Mouse (Mus musculus) E14TG2a.4 (cell line): ENCODE measurements around the gene Sp3.
"Not testable (repeated sequence)": the region's sequence is repeated elsewhere in the genome, so short reads cannot be mapped to it uniquely, and the experiment has no call there.

ENCODE experiments used
- H3K27me3 ChIP-seq: 2 replicates; pipeline ENCODE4 v1.6.1; 2014; ENCODE audit warnings: low read length, control low read depth; ENCODE audit not compliant: insufficient read depth
- H3K36me3 ChIP-seq: 2 replicates; pipeline ENCODE4 v1.6.1; 2014; ENCODE audit warnings: low read length, control low read depth; ENCODE audit not compliant: insufficient read depth
- H3K4me1 ChIP-seq: replicated peaks from 2 replicates; pipeline ENCODE4 v1.6.1; 2014; ENCODE audit warnings: low read depth, low read length, control low read depth
- H3K4me3 ChIP-seq: replicated peaks from 2 replicates; pipeline ENCODE4 v1.5.1; 2014; ENCODE audit warnings: mild to moderate bottlenecking, low read length
- H3K9me3 ChIP-seq: 2 replicates; pipeline ENCODE4 v1.6.1; 2014; ENCODE audit warnings: low read length, control low read depth
- CTCF ChIP-seq: conservative IDR thresholded peaks from 2 replicates; pipeline ENCODE4 v1.5.1; 2014; ENCODE audit warnings: low read length
- NANOG ChIP-seq: IDR thresholded peaks from 2 replicates; pipeline ENCODE4 v1.6.1; 2014; ENCODE audit warnings: borderline replicate concordance, low read length, mixed read lengths
- POU5F1 ChIP-seq: IDR thresholded peaks from 2 replicates; pipeline ENCODE4 v1.6.1; 2014; ENCODE audit warnings: low read length, borderline replicate concordance

The Sp3 gene

DNA sequence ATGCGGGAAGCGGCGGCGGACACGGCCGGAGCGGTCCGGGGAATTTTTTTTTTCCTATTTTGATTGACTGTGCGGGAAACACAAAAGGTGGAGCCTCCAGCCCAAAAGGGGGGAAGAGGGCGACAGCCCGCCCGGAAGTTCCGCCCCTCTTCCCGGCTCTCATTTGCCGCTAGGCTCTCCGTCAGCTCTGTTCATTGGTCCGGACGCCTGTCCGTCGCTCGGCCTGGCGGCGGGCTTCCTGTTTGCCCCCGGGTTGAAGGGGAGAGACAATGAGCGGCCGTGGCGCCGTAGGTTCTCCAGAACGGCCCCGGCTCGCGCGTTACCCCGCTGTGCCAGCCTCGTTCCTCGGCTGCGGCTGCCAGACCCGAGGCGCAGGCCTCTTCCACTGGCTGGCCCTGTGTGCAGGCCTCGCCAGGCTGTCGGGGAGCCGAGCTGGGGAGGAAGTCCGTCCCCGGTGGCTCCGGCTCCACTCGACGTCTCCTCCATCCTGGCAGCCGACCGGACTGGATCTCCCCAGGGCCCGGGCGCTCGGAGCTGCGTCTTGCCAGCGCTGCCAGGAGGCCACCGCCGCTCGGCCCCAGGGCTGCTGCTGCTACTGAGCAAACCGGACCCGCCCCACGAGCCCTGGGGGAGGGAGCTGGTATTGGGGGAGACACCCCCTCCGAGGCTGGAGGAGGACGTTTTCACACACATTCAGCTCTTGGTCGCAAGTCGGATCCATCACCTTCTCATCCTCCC lies at the start of gene Sp3:
TSS of gene Sp3 (minus strand) at position 110 of the 738 bp plus-strand sequence.
- Histone ChIP-seq H3K9me3 (no peaks in the 10 kb centered on the region), H3K36me3 (peaks cover 17% of the 10 kb centered on the region), H3K4me1 (peaks cover 64% of the 10 kb centered on the region), H3K27me3 (no peaks in the 10 kb centered on the region), H3K4me3 (peak within 1 kb of the TSS; percentile 99)
- no peak for TF ChIP-seq POU5F1
- TF ChIP-seq CTCF: no peak
- no peak for TF ChIP-seq NANOG

DNA sequence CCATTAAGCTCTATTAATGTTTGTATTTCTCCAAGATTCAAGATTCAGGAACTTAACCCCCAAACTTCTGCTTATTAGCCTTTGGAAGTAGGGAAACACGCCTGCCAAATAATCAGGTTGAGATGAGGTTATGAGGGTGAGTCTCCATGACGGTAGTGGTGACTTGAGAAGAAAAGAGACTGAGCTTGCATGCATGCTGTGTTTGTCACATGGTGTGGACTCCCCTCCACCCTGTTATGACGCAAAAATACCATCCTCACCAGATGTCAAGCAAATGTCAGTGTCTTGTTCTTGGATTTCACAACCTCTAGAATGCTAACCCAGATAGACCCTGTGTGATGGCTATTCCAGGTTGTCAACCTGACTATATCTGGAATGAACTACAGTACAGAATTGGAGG lies 49.6 kb upstream of the Sp3 start:
- no peak for TF ChIP-seq POU5F1
- TF ChIP-seq NANOG: no peak
- no peak for TF ChIP-seq CTCF
- Histone ChIP-seq H3K4me1 (peaks cover 14% of the 10 kb centered on the region), H3K9me3 (peaks cover 8% of the 10 kb centered on the region; the same call in 1 of the 2 replicates), H3K36me3 (no peaks in the 10 kb centered on the region), H3K27me3 (no peaks in the 10 kb centered on the region), H3K4me3 (no peak overlapping the region)

DNA sequence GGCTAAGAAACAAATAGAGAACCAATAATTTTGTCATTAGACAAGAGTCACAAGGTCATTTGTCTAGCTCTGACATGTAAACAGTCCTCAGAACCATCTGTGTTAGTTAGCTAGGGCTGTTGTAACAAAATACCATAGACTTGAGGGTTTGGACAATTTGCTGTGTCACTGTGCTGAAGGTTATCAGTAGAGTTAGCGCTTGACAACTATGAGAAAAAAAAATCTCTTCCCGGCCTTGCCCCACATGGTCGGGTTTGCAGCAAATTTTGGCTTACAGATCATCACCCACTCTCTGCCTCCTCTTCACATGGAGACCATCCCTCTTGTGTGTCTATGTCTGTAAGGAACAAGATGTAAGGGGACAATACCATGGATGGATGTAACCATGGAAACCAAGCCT lies 47.8 kb upstream of the Sp3 start:
- peaks cover 8% of the 10 kb centered on the region; the same call in 1 of the 2 replicates for H3K9me3 ChIP-seq
- TF ChIP-seq POU5F1: no peak
- no peaks in the 10 kb centered on the region for H3K27me3 ChIP-seq
- H3K4me1 ChIP-seq: peaks cover 25% of the 10 kb centered on the region
- H3K36me3 ChIP-seq: no peaks in the 10 kb centered on the region
- H3K4me3 ChIP-seq: no peak overlapping the region

DNA sequence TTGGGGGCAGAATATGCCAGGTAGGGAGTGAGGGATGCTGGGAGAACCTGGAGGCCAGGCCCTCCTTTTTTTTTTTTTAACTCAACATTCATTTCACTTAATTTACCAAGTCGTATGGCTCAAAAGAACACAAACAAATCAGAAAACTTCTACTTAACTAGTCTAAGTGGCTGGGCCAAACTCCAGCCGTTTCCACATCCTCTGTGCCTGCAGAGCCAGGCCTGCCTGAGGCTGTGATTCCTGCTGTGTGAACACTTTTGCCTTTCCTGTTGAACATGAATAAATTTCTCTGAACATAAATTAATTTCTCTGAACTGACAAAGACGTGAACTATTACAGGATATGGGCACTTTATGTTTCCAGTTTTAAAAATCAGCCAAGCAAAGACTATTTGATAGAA lies 46.9 kb upstream of the Sp3 start:
- H3K4me3 ChIP-seq: no peak overlapping the region
- H3K4me1 ChIP-seq: peaks cover 34% of the 10 kb centered on the region
- no peaks in the 10 kb centered on the region for H3K27me3 ChIP-seq
- no peaks in the 10 kb centered on the region for H3K36me3 ChIP-seq
- H3K9me3 ChIP-seq: peaks cover 8% of the 10 kb centered on the region; the same call in 1 of the 2 replicates
- TF ChIP-seq NANOG (no peak), CTCF (no peak), POU5F1 (no peak)

DNA sequence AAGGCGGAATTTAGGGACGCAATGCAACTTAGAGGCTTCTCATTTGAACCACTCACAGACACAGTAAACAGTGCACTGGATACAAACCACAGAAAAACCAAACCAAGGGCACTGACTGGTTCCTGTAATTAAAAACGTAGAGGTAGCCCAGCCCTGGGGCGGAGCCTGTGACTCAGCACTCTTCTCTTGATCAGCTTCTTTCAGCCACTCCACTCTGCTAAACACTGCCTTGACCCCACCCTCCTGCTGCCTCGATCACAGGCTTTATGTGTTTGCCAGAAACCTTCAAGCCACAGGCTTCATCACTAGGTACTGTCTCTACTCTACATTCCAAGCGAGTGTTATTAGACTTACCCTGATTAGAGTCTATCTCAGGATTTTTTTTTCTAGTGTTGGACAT lies 43.6 kb upstream of the Sp3 start:
- Histone ChIP-seq H3K9me3 (peaks cover 4% of the 10 kb centered on the region; the same call in 1 of the 2 replicates), H3K4me3 (no peak overlapping the region), H3K4me1 (peaks cover 67% of the 10 kb centered on the region), H3K36me3 (no peaks in the 10 kb centered on the region), H3K27me3 (no peaks in the 10 kb centered on the region)
- TF ChIP-seq POU5F1 (no peak), CTCF (no peak), NANOG (no peak; the same call in 1 of the 2 replicates)

DNA sequence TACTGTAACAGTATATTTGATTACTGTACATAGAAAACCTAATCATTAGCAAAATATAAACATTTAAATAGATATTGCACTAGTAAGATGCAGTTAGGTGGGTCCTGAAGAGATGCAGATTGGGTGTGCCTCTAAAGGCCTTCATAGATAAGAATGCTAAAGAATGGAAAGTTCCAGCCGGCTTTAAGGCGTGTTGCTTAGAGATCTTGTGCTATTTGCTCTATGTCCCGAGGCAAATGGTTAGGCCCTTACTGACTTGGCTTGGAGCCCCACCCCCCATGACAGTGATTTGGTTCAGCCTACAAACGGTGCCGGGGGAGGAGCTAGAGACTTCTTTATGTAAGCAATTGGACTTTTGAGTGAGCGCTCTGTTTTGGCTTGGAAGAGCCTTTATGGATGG lies 40.8 kb upstream of the Sp3 start:
- TF ChIP-seq POU5F1 (no peak), NANOG (no peak), CTCF (no peak)
- Histone ChIP-seq H3K4me1 (peaks cover 67% of the 10 kb centered on the region), H3K9me3 (peaks cover 11% of the 10 kb centered on the region), H3K27me3 (no peaks in the 10 kb centered on the region), H3K36me3 (no peaks in the 10 kb centered on the region), H3K4me3 (no peak overlapping the region)

DNA sequence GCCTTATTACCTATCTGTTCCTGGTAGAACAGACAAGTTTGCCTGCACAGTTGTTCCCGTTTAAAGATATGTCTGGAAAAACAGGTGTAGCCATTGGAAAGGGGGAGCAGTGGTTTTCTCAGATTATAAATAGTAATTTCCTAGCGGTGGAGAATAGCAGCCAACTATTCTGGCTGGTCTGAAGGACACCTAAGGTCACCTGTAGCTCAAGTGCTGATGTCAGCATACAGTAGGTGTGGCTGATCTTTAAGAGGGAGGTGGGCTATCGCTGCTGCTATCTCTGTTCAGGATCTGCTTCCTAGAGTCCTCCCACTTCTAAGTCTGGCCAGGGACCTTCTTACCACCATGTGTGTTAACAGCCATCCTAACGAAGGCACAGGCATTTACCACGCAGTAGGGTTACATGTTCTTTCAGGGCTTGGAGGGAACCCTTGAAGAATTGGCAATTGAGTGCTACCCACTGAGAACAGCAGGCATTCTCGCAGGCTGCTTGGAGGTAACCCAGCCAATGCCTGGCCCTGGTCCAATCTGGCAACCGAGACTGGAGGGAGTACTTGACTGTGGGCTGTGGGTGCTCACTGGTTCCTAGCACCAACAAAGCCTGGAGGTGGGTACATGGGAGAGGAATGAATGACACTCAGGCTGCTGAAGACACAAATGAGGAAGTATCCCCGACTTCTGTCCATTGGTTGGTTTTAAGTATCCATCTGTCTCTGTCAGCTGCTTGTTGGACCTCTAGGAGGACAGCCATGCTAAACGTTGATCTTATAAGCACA lies 39.3 kb upstream of the Sp3 start:
- H3K9me3 ChIP-seq: peaks cover 17% of the 10 kb centered on the region
- no peak for TF ChIP-seq POU5F1
- no peak for TF ChIP-seq CTCF
- no peak for TF ChIP-seq NANOG
- H3K27me3 ChIP-seq: no peaks in the 10 kb centered on the region
- H3K4me3 ChIP-seq: peak overlapping the region; percentile 39
- peaks cover 53% of the 10 kb centered on the region for H3K4me1 ChIP-seq
- H3K36me3 ChIP-seq: no peaks in the 10 kb centered on the region

DNA sequence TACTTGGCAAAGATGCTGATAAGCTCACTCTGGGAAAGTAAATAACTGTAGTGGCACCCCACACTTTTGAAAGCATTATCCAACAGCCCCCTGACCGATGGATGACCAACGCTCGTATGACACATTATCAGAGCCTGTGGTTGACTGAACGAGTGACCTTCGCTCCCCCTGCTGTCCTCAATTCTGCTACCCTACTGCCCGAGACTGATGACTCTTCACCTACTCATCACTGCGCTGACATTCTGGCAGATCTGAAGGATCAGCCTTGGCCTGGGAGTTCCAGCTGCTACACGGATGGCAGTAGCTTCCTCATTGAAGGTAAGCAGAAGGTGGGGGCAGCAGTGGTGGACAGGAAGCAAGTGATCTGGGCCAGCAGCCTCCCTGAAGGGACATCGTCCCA lies 33.8 kb upstream of the Sp3 start:
- H3K4me1 ChIP-seq, H3K27me3 ChIP-seq, H3K36me3 ChIP-seq, H3K4me3 ChIP-seq: not testable (repeated sequence)
- H3K9me3 ChIP-seq: peaks cover 71% of the 10 kb centered on the region
